Mouse (Mus musculus): ENCODE results near the gene Iqschfp.

- TF ChIP-seq CTCF (IDR thresholded peaks at IDR 0.05; ENCODE audit: extremely low read depth, insufficient read depth, low read length) (no peak), POLR2A (IDR thresholded peaks at IDR 0.05; ENCODE audit: extremely low read depth, insufficient read depth, low read length) (no peak)
These were observed 604.5 kb downstream of the Iqschfp start for GRCm38 (mm10) chr3:68496513-68496912.

Data from cortical plate, adult 2 months (tissue).